Mouse (Mus musculus) embryonic facial prominence, embryonic 13.5 days (tissue): ENCODE measurements at regions not wholly inside any gene's neighbourhood (a gene's known extent, or its start where the extent isn't known, plus 50 kb on each side); places are given as distances from the start of the nearest gene placed in this dataset.

Source experiments
- ATAC-seq: fragments of 200-750 bp; cut with Nextera tagmentation; 2 replicates; pipeline ENCODE4 v1.8.0; 2017; ENCODE audit warnings: low read depth; ENCODE audit not compliant: insufficient number of reproducible peaks, insufficient read depth, low FRiP score, low TSS enrichment
- H3K27ac ChIP-seq: fragments of 300-500 bp; sonication (generic); 2 replicates; pipeline ENCODE4 v1.5.1; 2015; ENCODE audit warnings: moderate library complexity, mild to moderate bottlenecking, inconsistent platforms
- H3K27me3 ChIP-seq: fragments of 300-500 bp; sonication (generic); 2 replicates; pipeline ENCODE4 v1.6.1; 2015; ENCODE audit warnings: mild to moderate bottlenecking, inconsistent platforms
- H3K36me3 ChIP-seq: fragments of 300-500 bp; sonication (generic); 2 replicates; pipeline ENCODE4 v1.6.1; 2015; ENCODE audit warnings: mild to moderate bottlenecking, inconsistent platforms
- H3K4me1 ChIP-seq: fragments of 300-500 bp; sonication (generic); 2 replicates; pipeline ENCODE4 v1.6.1; 2015; ENCODE audit warnings: inconsistent platforms
- H3K4me2 ChIP-seq: fragments of 300-500 bp; sonication (generic); 2 replicates; pipeline ENCODE4 v1.6.1; 2015; ENCODE audit warnings: moderate library complexity, mild to moderate bottlenecking, inconsistent platforms
- H3K4me3 ChIP-seq: fragments of 300-500 bp; sonication (generic); 2 replicates; pipeline ENCODE4 v1.5.1; 2015; ENCODE audit warnings: mild to moderate bottlenecking, inconsistent platforms
- H3K9ac ChIP-seq: fragments of 300-500 bp; sonication (generic); 2 replicates; pipeline ENCODE4 v1.6.1; 2015; ENCODE audit warnings: mild to moderate bottlenecking, inconsistent platforms
- H3K9me3 ChIP-seq: fragments of 300-500 bp; sonication (generic); 2 replicates; pipeline ENCODE4 v1.6.1; 2016; ENCODE audit warnings: inconsistent platforms
- WGBS: fragments of 180-500 bp; shearing (Covaris S2); methylation state at CpG from one replicate; pipeline ENCODE4 v1.1.7; 2015; ENCODE audit warnings: mixed read lengths; 5-methylcytosine and 5-hydroxymethylcytosine counted together

GRCm38 (mm10) chr2:75114375-75114774 lies 288.8 kb downstream of the Mtx2 start:
- no peak overlapping the region for H3K4me2 ChIP-seq
- no peak overlapping the region for H3K27ac ChIP-seq
- no peaks in the 10 kb centered on the region for H3K36me3 ChIP-seq
- H3K27me3 ChIP-seq = peaks cover 3% of the 10 kb centered on the region; the same call in 1 of the 2 replicates
- H3K9ac ChIP-seq = 0 out of 2 replicates have a peak overlapping the region, but pooled peaks have one; percentile 11
- no peak overlapping the region for H3K4me3 ChIP-seq
- peaks cover 6% of the 10 kb centered on the region for H3K4me1 ChIP-seq
- no peaks in the 10 kb centered on the region for H3K9me3 ChIP-seq
- WGBS = 30% methylated on average over 6 of the region's 6 CpGs
- no peak for ATAC-seq

GRCm38 (mm10) chr2:75118348-75118926 lies 292.8 kb downstream of the Mtx2 start:
- 82% methylated on average over 8 of the region's 8 CpGs for WGBS

GRCm38 (mm10) chr2:75119599-75119998 lies 294.0 kb downstream of the Mtx2 start:
- Histone ChIP-seq H3K27me3 (peaks cover 3% of the 10 kb centered on the region; the same call in 1 of the 2 replicates), H3K4me2 (no peak overlapping the region), H3K27ac (no peak overlapping the region), H3K36me3 (no peaks in the 10 kb centered on the region), H3K9ac (no peak overlapping the region), H3K4me3 (no peak overlapping the region), H3K4me1 (peaks cover 1% of the 10 kb centered on the region; the same call in 1 of the 2 replicates), H3K9me3 (no peaks in the 10 kb centered on the region)
- no peak for ATAC-seq
- WGBS = 93% methylated on average over 9 of the region's 9 CpGs

More at GRCm38 (mm10) chr2:75118348-75118926, 292.8 kb downstream of the Mtx2 start:
- H3K9ac ChIP-seq = no peak overlapping the region
- H3K36me3 ChIP-seq = no peaks in the 10 kb centered on the region
- ATAC-seq = no peak
- peaks cover 6% of the 10 kb centered on the region for H3K4me1 ChIP-seq
- H3K27me3 ChIP-seq = peaks cover 3% of the 10 kb centered on the region; the same call in 1 of the 2 replicates
- no peak overlapping the region for H3K4me3 ChIP-seq
- H3K27ac ChIP-seq = no peak overlapping the region
- no peaks in the 10 kb centered on the region for H3K9me3 ChIP-seq
- no peak overlapping the region for H3K4me2 ChIP-seq

GRCm38 (mm10) chr2:75133298-75134080 lies 307.9 kb downstream of the Mtx2 start:
- no peak for ATAC-seq
- Histone ChIP-seq H3K4me1 (peaks cover 11% of the 10 kb centered on the region), H3K36me3 (no peaks in the 10 kb centered on the region), H3K4me2 (no peak overlapping the region), H3K9ac (no peak overlapping the region), H3K9me3 (no peaks in the 10 kb centered on the region), H3K4me3 (no peak overlapping the region), H3K27ac (no peak overlapping the region), H3K27me3 (peaks cover 55% of the 10 kb centered on the region)
- WGBS = 66% methylated on average over 10 of the region's 10 CpGs

GRCm38 (mm10) chr2:75136618-75137017 lies 311.0 kb downstream of the Mtx2 start:
- no peak overlapping the region for H3K27ac ChIP-seq
- 0 out of 2 replicates have a peak overlapping the region, but pooled peaks have one; percentile 82 for H3K4me2 ChIP-seq
- no peak overlapping the region for H3K9ac ChIP-seq
- 15% methylated on average over 8 of the region's 8 CpGs for WGBS
- no peak for ATAC-seq
- no peaks in the 10 kb centered on the region for H3K9me3 ChIP-seq
- H3K4me1 ChIP-seq = peaks cover 14% of the 10 kb centered on the region
- peak overlapping the region; percentile 43; the same call in 1 of the 2 replicates for H3K4me3 ChIP-seq
- no peaks in the 10 kb centered on the region for H3K36me3 ChIP-seq
- peaks cover 84% of the 10 kb centered on the region for H3K27me3 ChIP-seq

- 1% methylated on average over 42 of the region's 42 CpGs for WGBS
- H3K9me3 ChIP-seq = no peaks in the 10 kb centered on the region
- peak overlapping the region; percentile 82 for H3K4me2 ChIP-seq
- H3K27me3 ChIP-seq = peaks cover 86% of the 10 kb centered on the region
- peaks cover 14% of the 10 kb centered on the region for H3K4me1 ChIP-seq
- H3K36me3 ChIP-seq = no peaks in the 10 kb centered on the region
- ATAC-seq = no peak
- H3K9ac ChIP-seq = peak overlapping the region; percentile 57
- H3K27ac ChIP-seq = no peak overlapping the region
- peak overlapping the region; percentile 43 for H3K4me3 ChIP-seq
Measured at GRCm38 (mm10) chr2:75137133-75137982, 311.8 kb downstream of the Mtx2 start.

- peak overlapping the region; percentile 43 for H3K4me3 ChIP-seq
- ATAC-seq = no peak
- no peaks in the 10 kb centered on the region for H3K9me3 ChIP-seq
- H3K27me3 ChIP-seq = peaks cover 91% of the 10 kb centered on the region
- no peaks in the 10 kb centered on the region for H3K36me3 ChIP-seq
- H3K27ac ChIP-seq = no peak overlapping the region
- H3K4me1 ChIP-seq = peaks cover 14% of the 10 kb centered on the region
- 2% methylated on average over 29 of the region's 29 CpGs for WGBS
- peak overlapping the region; percentile 57; the same call in 1 of the 2 replicates for H3K9ac ChIP-seq
- H3K4me2 ChIP-seq = peak overlapping the region; percentile 82
Measured at GRCm38 (mm10) chr2:75137983-75138745, 312.6 kb downstream of the Mtx2 start.

- peaks cover 14% of the 10 kb centered on the region for H3K4me1 ChIP-seq
- no peak overlapping the region for H3K4me3 ChIP-seq
- H3K9ac ChIP-seq = no peak overlapping the region
- ATAC-seq = no peak
- H3K36me3 ChIP-seq = no peaks in the 10 kb centered on the region
- H3K27ac ChIP-seq = no peak overlapping the region
- H3K27me3 ChIP-seq = peaks cover 91% of the 10 kb centered on the region
- 0 out of 2 replicates have a peak overlapping the region, but pooled peaks have one; percentile 20 for H3K4me2 ChIP-seq
- H3K9me3 ChIP-seq = no peaks in the 10 kb centered on the region
- WGBS = 25% methylated on average over 9 of the region's 9 CpGs
Measured at GRCm38 (mm10) chr2:75138746-75139060, 313.1 kb downstream of the Mtx2 start.

GRCm38 (mm10) chr2:75139544-75139943 lies 313.9 kb downstream of the Mtx2 start:
- ATAC-seq = no peak
- H3K4me1 ChIP-seq = peaks cover 14% of the 10 kb centered on the region
- no peak overlapping the region for H3K27ac ChIP-seq
- no peaks in the 10 kb centered on the region for H3K9me3 ChIP-seq
- H3K9ac ChIP-seq = no peak overlapping the region
- H3K4me3 ChIP-seq = no peak overlapping the region
- no peaks in the 10 kb centered on the region for H3K36me3 ChIP-seq
- H3K4me2 ChIP-seq = no peak overlapping the region
- WGBS = 51% methylated on average over 2 of the region's 2 CpGs
- peaks cover 89% of the 10 kb centered on the region for H3K27me3 ChIP-seq

- Histone ChIP-seq H3K9me3 (no peaks in the 10 kb centered on the region), H3K27ac (no peak overlapping the region), H3K9ac (no peak overlapping the region), H3K36me3 (no peaks in the 10 kb centered on the region), H3K4me1 (peaks cover 16% of the 10 kb centered on the region), H3K27me3 (peaks cover 81% of the 10 kb centered on the region), H3K4me3 (no peak overlapping the region), H3K4me2 (no peak overlapping the region)
- ATAC-seq = no peak
- 25% methylated on average over 2 of the region's 2 CpGs for WGBS
Measured at GRCm38 (mm10) chr2:75142675-75143074, 317.1 kb downstream of the Mtx2 start.

- Histone ChIP-seq H3K27me3 (peaks cover 61% of the 10 kb centered on the region), H3K4me1 (0 out of 2 replicates have a peak, but pooled peaks cover 8% of the 10 kb centered on the region), H3K36me3 (no peaks in the 10 kb centered on the region), H3K4me3 (no peak overlapping the region), H3K27ac (no peak overlapping the region), H3K9ac (no peak overlapping the region), H3K4me2 (no peak overlapping the region), H3K9me3 (no peaks in the 10 kb centered on the region)
- ATAC-seq = no peak
- 75% methylated on average over 12 of the region's 12 CpGs for WGBS
Measured at GRCm38 (mm10) chr2:75144861-75145260, 319.3 kb downstream of the Mtx2 start.
